Mouse (Mus musculus) MEL (cell line): ENCODE measurements around the gene G430095P16Rik.

Experiments
- GATA1 ChIP-seq: IDR thresholded peaks from 2 replicates; pipeline ENCODE4 v1.6.1; 2011; ENCODE audit warnings: low read depth, low read length, improper control_type of control experiment
- MEF2A ChIP-seq: IDR thresholded peaks from 2 replicates; pipeline ENCODE4 v1.6.1; 2014; ENCODE audit warnings: low read depth, mild to moderate bottlenecking, inconsistent platforms, low read length, improper control_type of control experiment; ENCODE audit not compliant: poor library complexity, insufficient replicate concordance, severe bottlenecking; ENCODE audit errors: extremely low read depth
- UBTF ChIP-seq: IDR thresholded peaks from 2 replicates; pipeline ENCODE4 v1.6.1; 2012; ENCODE audit warnings: low read depth, mild to moderate bottlenecking, inconsistent platforms, low read length, improper control_type of control experiment, moderate library complexity, borderline replicate concordance; ENCODE audit not compliant: insufficient read depth

- TF ChIP-seq GATA1 (no peak), UBTF (no peak), MEF2A (no peak)
These were observed 24.5 kb upstream of the G430095P16Rik start for GRCm38 (mm10) chr8:84698288-84698687.
